Mouse (Mus musculus): Measurements from ENCODE around the gene Ptch1. TPM values are rescaled to one million over a fixed set of nuclear protein-coding genes. Genes with fewer than 3 reads are reported as not detected.
A peak's percentile ranks its signal among the peaks of the same experiment; 100 is the strongest.

Ptch1 gene
- 21.0 and 23.6 TPM in 2 replicates for polyA plus RNA-seq (2016; fragmentation: Nextera tagmentation; extraction: Ambion mirVana)

- under 1% methylated on average over 43 of the region's 44 CpGs for WGBS
- DNase-seq (ENCODE audit: extremely low spot score, low spot score), result peak; percentile 83
- no peaks in the 10 kb centered on the region for H3K36me3 ChIP-seq (replicated peaks)
- peaks cover 91% of the 10 kb centered on the region for H3K27me3 ChIP-seq (ENCODE audit: poor library complexity, severe bottlenecking)
- H3K4me1 ChIP-seq, result peaks cover 59% of the 10 kb centered on the region
- H3K9me3 ChIP-seq, result no peaks in the 10 kb centered on the region
- peak within 1 kb of the TSS; percentile 90 for H3K27ac ChIP-seq
- H3K4me3 ChIP-seq, result peak within 1 kb of the TSS; percentile 98
Measured at GRCm38 (mm10) chr13:63573256-63573835, at the start of gene Ptch1. Gene Ptch1, minus strand, starts transcription at chr13:63573598.

- Histone ChIP-seq H3K27ac (no peak overlapping the region), H3K4me3 (no peak overlapping the region), H3K4me1 (peaks cover 6% of the 10 kb centered on the region; the same call in 1 of the 2 replicates), H3K9me3 (no peaks in the 10 kb centered on the region), H3K36me3 (replicated peaks) (no peaks in the 10 kb centered on the region), H3K27me3 (ENCODE audit: poor library complexity, severe bottlenecking) (peaks cover 43% of the 10 kb centered on the region)
- no peak for DNase-seq (ENCODE audit: extremely low spot score, low spot score)
- WGBS, result 94% methylated on average over 3 of the region's 3 CpGs
Measured at GRCm38 (mm10) chr13:63621301-63621700, 47.9 kb upstream of the Ptch1 start.

DNA sequence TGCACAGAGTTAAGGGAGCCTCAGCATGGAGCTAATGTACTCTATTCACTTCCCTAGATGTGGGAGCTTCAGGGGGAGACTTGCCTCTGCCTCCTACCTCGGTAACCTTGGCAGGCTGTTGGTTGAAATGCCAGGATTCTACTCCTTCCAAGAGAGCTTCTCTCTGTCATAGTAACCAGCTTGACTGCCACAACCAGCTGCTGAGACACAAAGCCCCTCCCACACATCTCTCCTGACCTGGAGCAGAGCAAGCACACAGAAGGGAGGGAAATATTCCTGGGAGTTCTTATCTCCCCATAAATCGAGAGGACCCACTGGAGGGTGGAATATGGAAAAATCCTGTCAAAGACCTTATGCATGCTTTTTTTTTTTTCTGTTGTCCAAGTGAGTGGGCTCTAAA, 39.8 kb upstream of the Ptch1 start:
- no peak overlapping the region for H3K27ac ChIP-seq
- H3K4me3 ChIP-seq, result no peak overlapping the region
- H3K4me1 ChIP-seq, result peaks cover 34% of the 10 kb centered on the region
- no peak for DNase-seq (ENCODE audit: extremely low spot score, low spot score)
- no peaks in the 10 kb centered on the region for H3K9me3 ChIP-seq
- H3K36me3 ChIP-seq (replicated peaks), result no peaks in the 10 kb centered on the region
- peaks cover 17% of the 10 kb centered on the region for H3K27me3 ChIP-seq (ENCODE audit: poor library complexity, severe bottlenecking)
- WGBS, result 76% methylated on average over 2 of the region's 2 CpGs

DNA sequence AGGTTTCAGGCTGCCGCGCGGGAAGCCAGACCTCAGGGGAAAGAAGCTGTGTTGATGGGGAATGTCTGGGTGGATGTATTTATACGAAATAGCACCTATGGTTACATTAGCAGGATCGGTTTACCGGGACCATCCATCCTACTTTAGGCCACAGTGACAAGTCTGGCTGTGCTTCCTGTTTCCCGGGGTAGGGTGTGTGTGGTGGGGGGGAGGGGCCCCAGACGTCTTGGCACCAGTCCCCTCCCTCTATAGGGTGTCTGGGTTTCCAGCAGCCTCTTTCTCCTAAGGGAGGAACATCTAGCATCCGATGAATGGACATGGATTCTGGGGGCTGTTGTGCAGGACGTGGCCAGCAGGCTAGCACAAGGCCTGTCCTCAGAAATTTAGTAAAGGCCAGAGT, 36.3 kb upstream of the Ptch1 start:
- Histone ChIP-seq H3K27ac (no peak overlapping the region), H3K4me3 (no peak overlapping the region), H3K27me3 (ENCODE audit: poor library complexity, severe bottlenecking) (peaks cover 17% of the 10 kb centered on the region), H3K4me1 (peaks cover 30% of the 10 kb centered on the region), H3K9me3 (no peaks in the 10 kb centered on the region), H3K36me3 (replicated peaks) (no peaks in the 10 kb centered on the region)
- no peak for DNase-seq (ENCODE audit: extremely low spot score, low spot score)
- 46% methylated on average over 10 of the region's 10 CpGs for WGBS

DNA sequence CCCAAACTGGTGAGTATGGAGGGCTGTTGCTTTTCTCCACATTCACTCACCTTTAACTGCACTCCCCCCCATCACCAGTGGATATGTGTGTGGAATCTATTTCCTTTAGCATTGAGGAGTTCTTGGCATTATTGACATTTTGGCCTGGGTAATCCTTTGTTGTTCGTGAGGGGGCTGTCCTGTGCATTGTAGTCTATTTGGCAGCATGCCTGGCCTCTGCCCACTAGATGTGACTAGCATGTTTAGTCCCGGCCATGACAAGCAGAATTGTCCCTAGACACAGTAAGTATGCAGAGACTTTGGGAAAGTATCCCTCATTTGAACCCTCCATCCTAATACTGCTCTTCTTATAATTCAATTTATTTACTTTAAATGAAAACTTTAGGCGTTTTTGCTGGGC, 24.2 kb upstream of the Ptch1 start:
- H3K9me3 ChIP-seq, result no peaks in the 10 kb centered on the region
- H3K4me1 ChIP-seq, result peaks cover 13% of the 10 kb centered on the region
- H3K4me3 ChIP-seq, result no peak overlapping the region
- H3K36me3 ChIP-seq (replicated peaks), result no peaks in the 10 kb centered on the region
- no peak overlapping the region for H3K27ac ChIP-seq
- WGBS, result 83% methylated on average over 3 of the region's 3 CpGs
- no peak for DNase-seq (ENCODE audit: extremely low spot score, low spot score)
- no peaks in the 10 kb centered on the region; the same call in none of the 2 replicates for H3K27me3 ChIP-seq (ENCODE audit: poor library complexity, severe bottlenecking)

DNA sequence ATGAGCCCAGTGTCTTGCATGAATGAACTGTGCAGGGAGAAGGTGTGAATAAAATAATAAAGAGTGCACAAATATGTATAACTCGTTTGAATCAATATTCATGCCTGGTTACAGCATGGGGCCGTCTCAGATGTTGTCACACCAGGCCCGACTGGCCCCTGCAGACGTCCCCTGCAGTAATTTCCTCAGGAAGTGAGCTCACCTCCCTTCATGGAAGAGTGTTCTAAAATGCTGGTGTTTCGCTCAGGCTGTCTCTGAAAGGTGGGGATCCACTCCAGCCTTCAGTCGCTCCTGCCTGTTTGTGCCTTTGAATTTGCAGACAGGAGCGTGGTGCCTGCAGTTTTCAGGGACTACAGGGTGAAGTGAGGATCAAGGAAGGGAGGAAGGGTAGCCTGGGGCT, 22.5 kb upstream of the Ptch1 start:
- Histone ChIP-seq H3K36me3 (replicated peaks) (no peaks in the 10 kb centered on the region), H3K4me1 (peaks cover 13% of the 10 kb centered on the region), H3K9me3 (no peaks in the 10 kb centered on the region), H3K27me3 (ENCODE audit: poor library complexity, severe bottlenecking) (peaks cover 4% of the 10 kb centered on the region), H3K4me3 (no peak overlapping the region), H3K27ac (0 out of 2 replicates have a peak overlapping the region, but pooled peaks have one; percentile 30)
- DNase-seq (ENCODE audit: extremely low spot score, low spot score), result no peak
- 79% methylated on average over 7 of the region's 7 CpGs for WGBS

DNA sequence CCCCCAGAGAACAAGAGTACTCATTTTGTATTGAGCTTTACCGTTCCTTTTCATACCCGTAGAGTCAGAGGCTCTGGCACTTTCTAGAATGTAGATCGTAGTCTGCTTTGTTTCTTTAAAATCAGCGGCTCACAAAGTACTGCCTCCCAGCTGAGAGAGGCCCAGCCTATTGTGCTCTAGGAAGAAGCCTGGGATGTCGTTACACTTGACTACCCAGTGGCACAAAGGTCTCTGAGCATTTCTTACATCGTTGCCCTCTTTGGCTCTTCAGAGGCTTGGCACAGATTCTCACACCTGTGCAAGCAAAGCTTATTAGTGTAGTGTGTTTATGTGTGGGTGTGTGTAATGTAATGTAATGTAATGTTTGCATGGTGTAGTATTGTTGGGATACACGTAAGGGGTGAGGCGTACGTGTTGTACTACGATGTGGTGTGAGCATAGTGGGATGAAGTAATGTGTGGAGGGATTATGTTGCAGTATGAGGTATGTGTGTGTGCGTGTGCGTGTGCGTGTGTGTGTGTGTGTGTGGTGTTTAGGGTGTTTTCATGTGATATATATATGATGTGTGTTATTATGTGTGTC, 20.2 kb upstream of the Ptch1 start:
- DNase-seq (ENCODE audit: extremely low spot score, low spot score), result no peak
- H3K4me1 ChIP-seq, result peaks cover 13% of the 10 kb centered on the region
- H3K27me3 ChIP-seq (ENCODE audit: poor library complexity, severe bottlenecking), result peaks cover 10% of the 10 kb centered on the region
- no peaks in the 10 kb centered on the region for H3K9me3 ChIP-seq
- WGBS, result 54% methylated on average over 13 of the region's 13 CpGs
- H3K36me3 ChIP-seq (replicated peaks), result no peaks in the 10 kb centered on the region
- peak overlapping the region; percentile 22; the same call in 1 of the 2 replicates for H3K27ac ChIP-seq
- H3K4me3 ChIP-seq, result no peak overlapping the region

DNA sequence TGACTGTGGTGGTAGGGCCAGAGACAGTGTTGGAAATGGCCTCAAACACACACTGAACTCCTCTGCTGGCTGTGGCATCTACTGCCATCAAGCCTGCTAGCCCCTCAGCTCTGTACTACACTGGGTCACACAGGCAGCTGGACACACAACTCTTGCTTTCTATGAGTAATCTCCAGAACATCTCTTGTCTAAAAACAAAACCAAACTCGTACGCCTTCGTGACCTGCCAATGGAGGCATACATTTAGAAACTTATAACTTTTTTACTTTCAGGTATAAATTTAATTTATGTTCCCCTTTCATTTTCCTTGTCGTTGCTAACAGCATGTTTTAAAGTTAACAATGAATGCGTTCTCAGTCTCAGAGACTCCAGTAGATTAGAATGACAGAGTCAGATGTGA, 19.4 kb upstream of the Ptch1 start:
- no peak for DNase-seq (ENCODE audit: extremely low spot score, low spot score)
- Histone ChIP-seq H3K9me3 (no peaks in the 10 kb centered on the region), H3K36me3 (replicated peaks) (no peaks in the 10 kb centered on the region), H3K4me1 (peaks cover 13% of the 10 kb centered on the region), H3K27me3 (ENCODE audit: poor library complexity, severe bottlenecking) (peaks cover 14% of the 10 kb centered on the region), H3K27ac (no peak overlapping the region; the same call in 1 of the 2 replicates), H3K4me3 (no peak overlapping the region)
- WGBS, result 87% methylated on average over 5 of the region's 5 CpGs

- Histone ChIP-seq H3K27me3 (ENCODE audit: poor library complexity, severe bottlenecking) (peaks cover 89% of the 10 kb centered on the region), H3K27ac (no peak overlapping the region), H3K4me1 (peaks cover 47% of the 10 kb centered on the region), H3K9me3 (no peaks in the 10 kb centered on the region), H3K4me3 (no peak overlapping the region), H3K36me3 (replicated peaks) (no peaks in the 10 kb centered on the region)
- DNase-seq (ENCODE audit: extremely low spot score, low spot score), result no peak
- 48% methylated on average over 4 of the region's 4 CpGs for WGBS
Measured at GRCm38 (mm10) chr13:63574601-63575000, 1.2 kb upstream of the Ptch1 start.

GRCm38 (mm10) chr13:63572453-63573255, 744 bp downstream of the Ptch1 start:
- under 1% methylated on average over 67 of the region's 67 CpGs for WGBS
- H3K4me1 ChIP-seq, result peaks cover 65% of the 10 kb centered on the region
- DNase-seq (ENCODE audit: extremely low spot score, low spot score), result peak; percentile 58

DNA sequence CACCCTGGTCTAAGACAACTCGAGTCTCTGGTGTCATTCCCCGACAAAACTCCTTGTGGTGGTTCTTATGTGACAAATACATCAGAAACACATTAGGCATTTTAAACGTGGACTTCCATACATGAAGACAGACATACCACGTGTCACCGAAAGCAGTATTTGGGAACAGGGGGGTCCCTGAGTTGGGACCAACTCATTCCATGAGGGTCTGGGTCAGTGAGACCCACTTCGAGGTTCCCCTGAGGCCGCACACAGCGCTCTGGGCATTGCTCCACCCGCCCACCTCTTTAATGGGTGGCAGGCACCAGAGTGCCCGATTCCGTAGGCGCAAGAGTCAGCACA, 1.3 kb downstream of the Ptch1 start:
- WGBS, result 1% methylated on average over 12 of the region's 12 CpGs
- peak; percentile 45 for DNase-seq (ENCODE audit: extremely low spot score, low spot score)
- Histone ChIP-seq H3K4me1 (peaks cover 69% of the 10 kb centered on the region), H3K36me3 (replicated peaks) (no peaks in the 10 kb centered on the region), H3K27ac (peak overlapping the region; percentile 90), H3K4me3 (peak overlapping the region; percentile 98), H3K27me3 (ENCODE audit: poor library complexity, severe bottlenecking) (peaks cover 90% of the 10 kb centered on the region), H3K9me3 (no peaks in the 10 kb centered on the region)

More at GRCm38 (mm10) chr13:63572453-63573255, 744 bp downstream of the Ptch1 start:
- peak overlapping the region; percentile 90 for H3K27ac ChIP-seq
- H3K9me3 ChIP-seq, result no peaks in the 10 kb centered on the region
- peaks cover 93% of the 10 kb centered on the region for H3K27me3 ChIP-seq (ENCODE audit: poor library complexity, severe bottlenecking)
- no peaks in the 10 kb centered on the region for H3K36me3 ChIP-seq (replicated peaks)
- H3K4me3 ChIP-seq, result peak overlapping the region; percentile 98

- DNase-seq (ENCODE audit: extremely low spot score, low spot score), result no peak
- Histone ChIP-seq H3K27me3 (ENCODE audit: poor library complexity, severe bottlenecking) (peaks cover 74% of the 10 kb centered on the region), H3K36me3 (replicated peaks) (no peaks in the 10 kb centered on the region), H3K4me3 (peak overlapping the region; percentile 98), H3K27ac (peak overlapping the region; percentile 51; the same call in 1 of the 2 replicates), H3K4me1 (peaks cover 81% of the 10 kb centered on the region), H3K9me3 (no peaks in the 10 kb centered on the region)
Measured at GRCm38 (mm10) chr13:63570456-63570855, 2.9 kb downstream of the Ptch1 start.

- Histone ChIP-seq H3K27me3 (ENCODE audit: poor library complexity, severe bottlenecking) (peaks cover 63% of the 10 kb centered on the region), H3K36me3 (replicated peaks) (no peaks in the 10 kb centered on the region), H3K9me3 (no peaks in the 10 kb centered on the region), H3K4me3 (peak overlapping the region; percentile 98), H3K27ac (peak overlapping the region; percentile 99), H3K4me1 (peaks cover 85% of the 10 kb centered on the region)
- no peak for DNase-seq (ENCODE audit: extremely low spot score, low spot score)
- WGBS, result 6% methylated on average over 5 of the region's 5 CpGs
Measured at GRCm38 (mm10) chr13:63569396-63569756, 4.0 kb downstream of the Ptch1 start.

Measured in forebrain, embryonic 10.5 days (tissue).